Mouse (Mus musculus): Measurements from ENCODE around the gene Gm45808. TPM values are rescaled to one million over a fixed set of nuclear protein-coding genes. Genes with fewer than 3 reads are reported as not detected.
"Not testable (repeated sequence)": the region's sequence is repeated elsewhere in the genome, so short reads cannot be mapped to it uniquely, and the experiment has no call there.

Gene Gm45808
- polyA plus RNA-seq, 1 experiment from 2014 or later, result not detected

- H3K4me3 ChIP-seq, result no peak overlapping the region
- H3K4me1 ChIP-seq, result peaks cover 58% of the 10 kb centered on the region
- H3K27ac ChIP-seq (replicated peaks), result no peak overlapping the region
- DNase-seq (ENCODE audit: low spot score), result no peak
- H3K36me3 ChIP-seq, result peaks cover 66% of the 10 kb centered on the region
- WGBS, result 90% methylated on average over 4 of the region's 4 CpGs
- H3K27me3 ChIP-seq (ENCODE audit: low read depth, poor library complexity, severe bottlenecking), result no peaks in the 10 kb centered on the region
- no peaks in the 10 kb centered on the region for H3K9me3 ChIP-seq (replicated peaks)
Observed at GRCm38 (mm10) chr7:45462325-45462724, 24.3 kb downstream of the Gm45808 start.

DNA sequence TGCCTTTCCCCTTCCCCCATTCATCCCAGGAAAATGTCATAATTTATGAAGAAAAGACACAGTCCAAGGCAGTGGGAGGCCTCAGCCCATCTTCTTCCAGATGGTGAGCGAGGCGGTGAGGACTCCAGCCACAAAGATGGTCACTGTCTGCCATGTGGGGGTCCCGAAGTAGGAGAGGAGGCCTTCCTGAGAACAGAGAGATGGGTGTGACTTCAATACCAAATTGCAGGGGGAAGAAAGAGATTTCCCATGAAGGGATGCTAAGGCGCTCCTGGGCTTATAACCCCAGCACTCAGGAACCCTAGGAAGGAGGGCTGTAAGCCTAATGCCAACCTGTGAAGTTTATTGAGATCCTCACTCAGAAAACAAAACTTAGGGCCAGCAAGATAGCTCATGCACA lies 24.8 kb downstream of the Gm45808 start:
- H3K27me3 ChIP-seq (ENCODE audit: low read depth, poor library complexity, severe bottlenecking), result no peaks in the 10 kb centered on the region
- WGBS, result 94% methylated on average over 4 of the region's 4 CpGs
- H3K36me3 ChIP-seq, result peaks cover 71% of the 10 kb centered on the region
- H3K4me1 ChIP-seq, result peaks cover 60% of the 10 kb centered on the region
- H3K9me3 ChIP-seq (replicated peaks), result no peaks in the 10 kb centered on the region
- peak overlapping the region; percentile 91 for H3K27ac ChIP-seq (replicated peaks)
- H3K4me3 ChIP-seq, result no peak overlapping the region; the same call in 1 of the 2 replicates
- DNase-seq (ENCODE audit: low spot score), result no peak

DNA sequence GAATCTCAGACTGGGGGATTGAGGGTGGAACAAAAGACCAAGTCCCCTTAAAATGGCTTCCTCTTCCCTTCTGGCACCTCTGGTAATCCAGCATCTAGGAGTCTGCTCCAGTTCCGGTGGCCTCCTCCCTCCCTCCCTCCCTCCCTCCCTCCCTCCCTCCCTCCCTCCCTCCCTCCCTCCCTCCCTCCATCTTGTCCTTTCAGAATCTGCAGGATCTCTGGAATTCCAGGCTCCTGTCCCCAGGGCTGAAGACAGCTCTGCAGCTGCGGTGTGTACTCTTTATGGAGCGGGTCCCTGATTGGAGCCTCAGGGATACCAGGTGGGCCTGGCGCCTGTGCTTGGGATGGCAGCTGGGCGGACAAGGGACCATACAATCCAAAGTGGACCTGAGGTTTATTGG lies 25.3 kb downstream of the Gm45808 start:
- Histone ChIP-seq H3K36me3 (peaks cover 76% of the 10 kb centered on the region), H3K4me3 (peak overlapping the region; percentile 71; the same call in 1 of the 2 replicates), H3K9me3 (replicated peaks) (no peaks in the 10 kb centered on the region), H3K4me1 (peaks cover 60% of the 10 kb centered on the region), H3K27me3 (ENCODE audit: low read depth, poor library complexity, severe bottlenecking) (no peaks in the 10 kb centered on the region), H3K27ac (replicated peaks) (peak overlapping the region; percentile 91)
- WGBS, result 90% methylated on average over 4 of the region's 5 CpGs
- DNase-seq (ENCODE audit: low spot score), result no peak

GRCm38 (mm10) chr7:45460860-45461314 lies 25.7 kb downstream of the Gm45808 start:
- Histone ChIP-seq H3K27ac (replicated peaks) (peak overlapping the region; percentile 91), H3K27me3 (ENCODE audit: low read depth, poor library complexity, severe bottlenecking) (no peaks in the 10 kb centered on the region), H3K9me3 (replicated peaks) (no peaks in the 10 kb centered on the region), H3K36me3 (peaks cover 80% of the 10 kb centered on the region), H3K4me1 (peaks cover 55% of the 10 kb centered on the region), H3K4me3 (peak overlapping the region; percentile 71)
- WGBS, result 51% methylated on average over 13 of the region's 13 CpGs
- DNase-seq (ENCODE audit: low spot score), result peak; percentile 45

DNA sequence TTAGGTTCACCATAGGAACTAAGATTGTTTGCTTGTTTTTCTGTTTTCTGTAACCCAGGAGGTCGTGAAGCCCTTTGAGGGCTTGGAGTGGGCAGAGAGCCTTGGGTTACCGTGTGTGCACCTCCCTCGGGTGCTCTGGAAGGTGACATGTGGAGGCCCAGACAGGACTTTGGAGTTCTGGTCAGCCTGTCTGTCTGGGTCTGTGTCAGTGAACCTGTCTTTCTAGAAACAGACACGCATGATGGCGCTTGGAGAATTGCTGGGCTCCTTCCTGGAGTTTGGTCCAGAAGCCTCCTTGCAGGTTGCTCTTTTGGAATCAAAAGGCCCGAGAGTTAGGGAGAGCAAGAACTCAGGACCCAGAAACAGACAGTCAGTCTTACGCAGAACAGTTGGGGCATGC lies 26.2 kb downstream of the Gm45808 start:
- no peaks in the 10 kb centered on the region for H3K9me3 ChIP-seq (replicated peaks)
- peak overlapping the region; percentile 91 for H3K27ac ChIP-seq (replicated peaks)
- 79% methylated on average over 7 of the region's 7 CpGs for WGBS
- no peaks in the 10 kb centered on the region for H3K27me3 ChIP-seq (ENCODE audit: low read depth, poor library complexity, severe bottlenecking)
- peak overlapping the region; percentile 71 for H3K4me3 ChIP-seq
- H3K36me3 ChIP-seq, result peaks cover 82% of the 10 kb centered on the region
- peaks cover 50% of the 10 kb centered on the region for H3K4me1 ChIP-seq
- no peak for DNase-seq (ENCODE audit: low spot score)

DNA sequence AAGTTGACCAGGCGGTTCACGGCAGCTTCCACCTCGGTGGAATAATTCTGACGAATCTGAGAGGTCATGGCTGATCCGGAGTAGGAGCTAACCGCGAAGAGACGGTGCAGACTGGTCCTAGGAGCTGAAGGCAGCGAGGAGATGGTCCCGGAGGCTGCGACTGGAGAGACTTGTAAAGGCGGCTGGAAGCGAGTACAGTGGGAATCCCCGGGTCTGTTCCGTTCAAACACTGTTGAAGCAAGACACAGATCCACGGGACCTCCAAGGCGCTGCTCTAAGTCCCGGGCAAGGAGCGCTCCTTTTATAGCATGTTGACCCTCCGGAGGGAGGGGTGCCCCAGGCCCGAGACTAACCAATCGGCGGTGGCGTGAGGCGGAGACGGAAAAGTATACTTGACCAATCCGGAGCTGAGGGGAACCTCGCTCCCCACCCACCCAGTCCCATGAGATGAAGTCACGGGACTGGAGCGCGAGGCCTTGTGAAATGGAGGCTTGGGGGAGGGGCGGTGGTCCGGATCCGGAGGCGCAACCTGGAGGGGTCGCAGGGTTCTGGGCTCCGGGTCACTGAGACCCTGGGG lies 27.0 kb downstream of the Gm45808 start, which contains the start of gene Ftl1:
Ftl1 (minus strand) TSS at position 321 of the 577 bp plus-strand sequence.
- H3K27ac ChIP-seq (replicated peaks), result peak within 1 kb of the TSS; percentile 91
- H3K9me3 ChIP-seq (replicated peaks); H3K27me3 ChIP-seq (ENCODE audit: low read depth, poor library complexity, severe bottlenecking): not testable (repeated sequence)
- 0% methylated on average over 34 of the region's 37 CpGs for WGBS
- H3K4me3 ChIP-seq, result peak within 1 kb of the TSS; percentile 71
- peak; percentile 98 for DNase-seq (ENCODE audit: low spot score)
- H3K36me3 ChIP-seq, result peaks cover 82% of the 10 kb centered on the region
- peaks cover 44% of the 10 kb centered on the region for H3K4me1 ChIP-seq

DNA sequence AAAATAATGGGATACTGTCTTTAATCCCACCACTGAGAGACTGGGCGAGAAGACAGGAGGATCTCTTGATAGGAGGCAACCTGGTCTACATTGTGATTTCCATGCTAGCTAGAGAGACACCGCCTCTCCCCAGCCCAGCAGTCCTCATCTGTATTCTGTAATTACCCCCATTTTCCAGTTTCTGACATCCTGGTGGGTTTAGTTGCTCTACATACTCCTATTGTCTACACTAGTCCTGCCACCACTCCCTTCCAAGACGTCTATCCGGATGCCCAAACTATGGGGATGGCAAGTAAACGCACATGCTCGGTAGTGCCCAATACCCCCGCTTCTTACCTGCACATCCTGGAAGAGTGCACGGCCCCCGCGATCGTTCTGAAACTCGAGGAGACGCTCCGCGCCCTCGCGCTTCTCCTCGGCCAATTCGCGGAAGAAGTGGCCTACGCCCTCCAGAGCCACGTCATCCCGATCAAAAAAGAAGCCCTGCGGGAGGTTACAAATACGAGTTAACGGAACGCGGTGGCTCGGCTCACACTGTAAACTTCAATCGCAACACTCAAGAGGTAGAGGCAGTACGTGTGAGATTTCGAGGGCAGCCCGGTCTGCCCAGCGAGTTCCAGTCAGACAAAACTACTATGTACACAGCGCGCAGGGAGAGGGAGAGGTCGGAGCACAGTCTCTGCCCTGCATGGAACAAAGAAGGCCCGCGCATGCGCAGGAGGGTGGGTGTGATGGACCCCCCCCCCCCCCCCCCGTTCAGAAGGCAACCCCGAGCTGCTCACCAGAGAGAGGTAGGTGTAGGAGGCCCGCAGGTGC lies 27.7 kb downstream of the Gm45808 start:
- Histone ChIP-seq H3K9me3 (replicated peaks) (no peaks in the 10 kb centered on the region), H3K4me1 (peaks cover 44% of the 10 kb centered on the region), H3K27ac (replicated peaks) (peak overlapping the region; percentile 91), H3K27me3 (ENCODE audit: low read depth, poor library complexity, severe bottlenecking) (no peaks in the 10 kb centered on the region), H3K36me3 (peaks cover 82% of the 10 kb centered on the region), H3K4me3 (peak overlapping the region; percentile 71)
- DNase-seq (ENCODE audit: low spot score), result peak; percentile 89
- WGBS, result under 1% methylated on average over 43 of the region's 43 CpGs

DNA sequence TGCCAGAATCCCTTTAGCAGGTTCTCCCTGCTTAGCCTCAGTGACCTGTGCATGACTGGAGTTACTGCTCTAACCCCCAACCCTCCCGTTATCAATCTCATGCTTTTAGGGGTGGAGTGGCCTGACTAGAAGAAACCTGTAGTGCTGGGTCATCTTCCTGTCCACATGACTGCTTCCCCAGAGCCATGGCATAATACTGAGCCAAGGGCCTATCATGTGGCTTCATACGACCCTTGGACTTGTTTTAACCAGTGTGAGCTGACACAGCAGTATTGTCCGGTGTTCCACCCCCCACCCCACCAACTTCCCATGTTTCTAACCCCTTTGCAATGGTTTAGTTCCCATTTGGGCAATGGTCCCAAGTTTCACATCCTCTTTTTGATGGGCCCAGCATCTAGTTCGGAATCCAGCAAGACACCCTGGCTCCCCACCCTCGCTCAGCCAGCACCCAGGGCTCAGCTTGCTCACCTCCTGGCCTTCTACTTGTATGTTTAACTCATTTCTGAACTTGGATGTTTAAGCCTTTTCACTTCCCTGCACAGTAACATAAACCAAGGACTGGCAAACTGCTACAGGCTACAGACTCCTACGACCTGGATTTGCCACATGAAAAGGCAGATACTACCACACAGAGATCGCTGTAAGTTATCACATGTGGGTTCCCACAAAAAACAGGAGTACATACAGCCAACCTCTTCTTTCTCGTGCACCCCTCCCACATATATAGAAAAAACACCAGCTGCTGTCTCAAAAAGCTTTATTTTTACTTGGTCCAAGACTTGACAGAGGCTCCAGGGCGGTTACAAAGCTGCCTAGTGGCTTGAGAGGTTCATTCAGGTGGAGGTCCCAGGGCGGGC lies 29.2 kb downstream of the Gm45808 start:
- peak; percentile 36 for DNase-seq (ENCODE audit: low spot score)
- Histone ChIP-seq H3K4me1 (peaks cover 44% of the 10 kb centered on the region), H3K27me3 (ENCODE audit: low read depth, poor library complexity, severe bottlenecking) (no peaks in the 10 kb centered on the region), H3K4me3 (peak overlapping the region; percentile 71), H3K27ac (replicated peaks) (0 out of 2 replicates have a peak overlapping the region, but pooled peaks have one; percentile 4), H3K9me3 (replicated peaks) (no peaks in the 10 kb centered on the region), H3K36me3 (peaks cover 80% of the 10 kb centered on the region)
- 75% methylated on average over 10 of the region's 10 CpGs for WGBS

- DNase-seq (ENCODE audit: low spot score), result no peak
- Histone ChIP-seq H3K27ac (replicated peaks) (0 out of 2 replicates have a peak overlapping the region, but pooled peaks have one; percentile 4), H3K4me3 (peak overlapping the region; percentile 71), H3K27me3 (ENCODE audit: low read depth, poor library complexity, severe bottlenecking) (no peaks in the 10 kb centered on the region), H3K4me1 (peaks cover 41% of the 10 kb centered on the region), H3K36me3 (peaks cover 80% of the 10 kb centered on the region), H3K9me3 (replicated peaks) (no peaks in the 10 kb centered on the region)
- 64% methylated on average over 9 of the region's 9 CpGs for WGBS
Observed at GRCm38 (mm10) chr7:45456721-45457203, 29.8 kb downstream of the Gm45808 start.

DNA sequence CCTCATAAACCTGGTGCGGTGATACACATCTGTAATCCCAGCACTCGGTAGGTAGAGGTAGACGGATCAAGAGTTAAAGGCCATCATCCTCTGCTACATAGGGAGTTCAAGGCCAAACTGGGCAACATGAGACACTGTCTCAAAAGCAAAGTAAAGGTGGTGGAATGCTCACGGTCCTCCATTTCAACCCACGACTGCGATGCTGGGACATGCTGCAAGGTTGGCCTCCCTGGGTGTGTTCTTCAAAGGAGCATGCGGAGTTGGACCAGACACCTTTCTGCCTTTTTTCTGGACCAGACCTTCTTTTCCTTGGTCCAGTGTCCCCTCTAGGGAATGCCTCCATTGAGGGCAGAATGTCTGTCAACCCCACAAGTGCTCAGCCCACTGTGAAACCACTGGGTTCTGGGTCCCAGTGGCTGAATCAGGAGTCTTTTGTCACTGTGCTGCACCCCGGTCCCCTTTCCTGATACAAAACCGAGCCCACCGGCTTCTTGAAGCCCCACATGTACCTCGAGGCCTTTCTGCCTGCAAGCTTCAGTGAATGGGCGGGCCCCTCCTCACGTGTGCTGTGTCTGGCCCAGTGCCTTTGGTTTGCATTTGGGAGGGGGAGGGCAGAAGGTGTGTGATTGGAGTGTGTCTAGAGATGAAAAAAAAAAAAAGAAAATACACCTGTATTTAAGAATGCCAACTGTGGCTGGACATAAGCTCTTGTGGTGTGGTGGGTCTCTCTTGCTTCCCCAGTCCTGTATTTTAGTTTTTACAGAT lies 30.5 kb downstream of the Gm45808 start:
- WGBS, result 85% methylated on average over 13 of the region's 13 CpGs
- DNase-seq (ENCODE audit: low spot score), result no peak
- peaks cover 77% of the 10 kb centered on the region for H3K36me3 ChIP-seq
- no peaks in the 10 kb centered on the region for H3K27me3 ChIP-seq (ENCODE audit: low read depth, poor library complexity, severe bottlenecking)
- no peak overlapping the region for H3K4me3 ChIP-seq
- H3K9me3 ChIP-seq (replicated peaks), result no peaks in the 10 kb centered on the region
- no peak overlapping the region for H3K27ac ChIP-seq (replicated peaks)
- peaks cover 40% of the 10 kb centered on the region for H3K4me1 ChIP-seq

DNA sequence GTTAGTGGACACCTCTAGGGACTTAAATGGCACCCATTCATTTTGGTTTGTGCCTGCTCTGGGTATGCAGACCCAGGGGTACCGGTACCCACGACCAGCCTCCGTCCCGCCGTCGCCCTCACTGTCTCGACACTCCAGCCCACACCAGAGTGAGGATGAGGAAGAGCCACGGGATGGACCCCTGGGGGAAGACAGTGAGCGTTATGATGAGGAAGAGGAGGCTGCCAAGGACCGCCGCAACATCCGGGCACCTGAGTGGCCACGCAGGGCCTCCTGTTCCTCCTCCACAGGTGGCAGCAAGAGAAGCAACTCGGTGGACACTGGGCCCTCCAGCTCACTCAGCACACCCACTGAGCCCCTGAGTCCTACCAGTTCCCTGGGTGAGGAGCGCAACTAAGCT lies 31.6 kb downstream of the Gm45808 start:
- no peak for DNase-seq (ENCODE audit: low spot score)
- Histone ChIP-seq H3K36me3 (peaks cover 74% of the 10 kb centered on the region), H3K27ac (replicated peaks) (no peak overlapping the region), H3K27me3 (ENCODE audit: low read depth, poor library complexity, severe bottlenecking) (no peaks in the 10 kb centered on the region), H3K9me3 (replicated peaks) (no peaks in the 10 kb centered on the region), H3K4me1 (peaks cover 28% of the 10 kb centered on the region), H3K4me3 (no peak overlapping the region)
- WGBS, result 90% methylated on average over 15 of the region's 15 CpGs
